Mouse (Mus musculus): Measurements from ENCODE around the gene Gm20509. TPM values are rescaled to one million over a fixed set of nuclear protein-coding genes. Genes with fewer than 3 reads are reported as not detected.
"Not testable (repeated sequence)": the region's sequence is repeated elsewhere in the genome, so short reads cannot be mapped to it uniquely, and the experiment has no call there.

Gm20509 gene
- polyA plus RNA-seq, 1 experiment from 2014 or later: not detected

- H3K9me3 ChIP-seq (ENCODE audit: low read length); H3K4me3 ChIP-seq (ENCODE audit: low read length); H3K27ac ChIP-seq (ENCODE audit: low read length); ATAC-seq (ENCODE audit: low FRiP score, low TSS enrichment); H3K4me2 ChIP-seq (replicated peaks; ENCODE audit: low read depth, low read length); H3K9ac ChIP-seq (replicated peaks; ENCODE audit: low read length); H3K27me3 ChIP-seq (ENCODE audit: insufficient read depth, low read length): not testable (repeated sequence)
- 93% methylated on average over 4 of the region's 6 CpGs for WGBS
- Histone ChIP-seq H3K36me3 (ENCODE audit: insufficient read depth, low read length) (peaks cover 45% of the 10 kb centered on the region), H3K4me1 (ENCODE audit: insufficient read depth, low read length) (peaks cover 13% of the 10 kb centered on the region)
Measured at GRCm38 (mm10) chr9:73116704-73117103, 14.4 kb downstream of the Gm20509 start.

GRCm38 (mm10) chr9:73118012-73118411 is 15.7 kb downstream of the Gm20509 start:
- H3K4me3 ChIP-seq (ENCODE audit: low read length): no peak overlapping the region
- no peak overlapping the region for H3K4me2 ChIP-seq (replicated peaks; ENCODE audit: low read depth, low read length)
- peaks cover 10% of the 10 kb centered on the region for H3K4me1 ChIP-seq (ENCODE audit: insufficient read depth, low read length)
- no peak for ATAC-seq (ENCODE audit: low FRiP score, low TSS enrichment)
- 85% methylated on average over 4 of the region's 4 CpGs for whole genome bisulfite sequencing
- no peak overlapping the region for H3K27ac ChIP-seq (ENCODE audit: low read length)
- H3K9me3 ChIP-seq (ENCODE audit: low read length): no peaks in the 10 kb centered on the region
- H3K36me3 ChIP-seq (ENCODE audit: insufficient read depth, low read length): peaks cover 51% of the 10 kb centered on the region
- H3K27me3 ChIP-seq (ENCODE audit: insufficient read depth, low read length): no peaks in the 10 kb centered on the region
- H3K9ac ChIP-seq (replicated peaks; ENCODE audit: low read length): no peak overlapping the region

GRCm38 (mm10) chr9:73121735-73122134 is 19.5 kb downstream of the Gm20509 start:
- H3K27ac ChIP-seq (ENCODE audit: low read length): no peak overlapping the region
- no peak for ATAC-seq (ENCODE audit: low FRiP score, low TSS enrichment)
- no peak overlapping the region for H3K4me2 ChIP-seq (replicated peaks; ENCODE audit: low read depth, low read length)
- H3K4me1 ChIP-seq (ENCODE audit: insufficient read depth, low read length): no peaks in the 10 kb centered on the region
- H3K9ac ChIP-seq (replicated peaks; ENCODE audit: low read length): no peak overlapping the region
- H3K9me3 ChIP-seq (ENCODE audit: low read length): no peaks in the 10 kb centered on the region
- peaks cover 68% of the 10 kb centered on the region for H3K36me3 ChIP-seq (ENCODE audit: insufficient read depth, low read length)
- WGBS: 74% methylated on average over 8 of the region's 8 CpGs
- no peak overlapping the region for H3K4me3 ChIP-seq (ENCODE audit: low read length)
- H3K27me3 ChIP-seq (ENCODE audit: insufficient read depth, low read length): no peaks in the 10 kb centered on the region

DNA sequence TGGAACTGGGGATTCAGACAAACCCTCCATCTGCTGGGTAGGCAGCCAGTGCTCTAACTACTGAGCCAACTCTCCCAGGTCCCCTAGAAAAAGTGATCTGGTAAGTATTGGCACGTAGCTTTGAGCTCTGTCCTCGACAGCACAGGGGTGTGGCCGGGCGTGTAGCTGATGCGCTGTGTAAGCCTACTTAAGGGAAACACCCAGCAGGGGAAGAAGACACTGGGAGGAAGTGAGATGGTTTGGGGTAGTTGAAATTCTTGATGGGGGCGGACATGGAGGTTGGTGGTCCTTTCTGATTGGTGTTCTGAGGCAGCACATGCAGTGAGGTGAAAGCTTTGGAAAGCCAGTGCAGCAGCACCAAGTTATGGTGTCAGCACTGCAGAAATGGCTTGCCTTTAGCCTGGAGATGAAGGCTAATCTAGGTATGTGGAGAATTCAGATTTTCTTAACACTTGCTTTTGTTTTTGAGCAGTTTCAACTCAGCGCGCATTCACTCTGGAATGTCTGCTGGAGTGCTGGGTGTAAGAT is 22.8 kb downstream of the Gm20509 start:
- no peak for ATAC-seq (ENCODE audit: low FRiP score, low TSS enrichment)
- WGBS: 92% methylated on average over 8 of the region's 8 CpGs
- H3K36me3 ChIP-seq (ENCODE audit: insufficient read depth, low read length): peaks cover 66% of the 10 kb centered on the region

GRCm38 (mm10) chr9:73127457-73127856 is 25.2 kb downstream of the Gm20509 start:
- Histone ChIP-seq H3K27me3 (ENCODE audit: insufficient read depth, low read length) (no peaks in the 10 kb centered on the region), H3K9ac (replicated peaks; ENCODE audit: low read length) (no peak overlapping the region), H3K9me3 (ENCODE audit: low read length) (no peaks in the 10 kb centered on the region), H3K36me3 (ENCODE audit: insufficient read depth, low read length) (peaks cover 45% of the 10 kb centered on the region), H3K4me1 (ENCODE audit: insufficient read depth, low read length) (no peaks in the 10 kb centered on the region), H3K27ac (ENCODE audit: low read length) (no peak overlapping the region), H3K4me3 (ENCODE audit: low read length) (no peak overlapping the region), H3K4me2 (replicated peaks; ENCODE audit: low read depth, low read length) (no peak overlapping the region)
- no peak for ATAC-seq (ENCODE audit: low FRiP score, low TSS enrichment)
- 81% methylated on average over 2 of the region's 2 CpGs for WGBS

More for the DNA sequence above, 22.8 kb downstream of the Gm20509 start:
- Histone ChIP-seq H3K27me3 (ENCODE audit: insufficient read depth, low read length) (no peaks in the 10 kb centered on the region), H3K9ac (replicated peaks; ENCODE audit: low read length) (no peak overlapping the region), H3K9me3 (ENCODE audit: low read length) (no peaks in the 10 kb centered on the region), H3K4me3 (ENCODE audit: low read length) (no peak overlapping the region), H3K27ac (ENCODE audit: low read length) (no peak overlapping the region), H3K4me2 (replicated peaks; ENCODE audit: low read depth, low read length) (no peak overlapping the region), H3K4me1 (ENCODE audit: insufficient read depth, low read length) (no peaks in the 10 kb centered on the region)

GRCm38 (mm10) chr9:73129875-73130274 is 27.6 kb downstream of the Gm20509 start:
- H3K9ac ChIP-seq (replicated peaks; ENCODE audit: low read length): no peak overlapping the region
- peaks cover 34% of the 10 kb centered on the region for H3K36me3 ChIP-seq (ENCODE audit: insufficient read depth, low read length)
- no peak overlapping the region for H3K27ac ChIP-seq (ENCODE audit: low read length)
- WGBS: 63% methylated on average over 8 of the region's 8 CpGs
- no peaks in the 10 kb centered on the region for H3K9me3 ChIP-seq (ENCODE audit: low read length)
- no peak overlapping the region for H3K4me2 ChIP-seq (replicated peaks; ENCODE audit: low read depth, low read length)
- H3K4me1 ChIP-seq (ENCODE audit: insufficient read depth, low read length): no peaks in the 10 kb centered on the region
- ATAC-seq (ENCODE audit: low FRiP score, low TSS enrichment): peak; percentile 49; the same call in 1 of the 2 replicates
- no peaks in the 10 kb centered on the region for H3K27me3 ChIP-seq (ENCODE audit: insufficient read depth, low read length)
- no peak overlapping the region for H3K4me3 ChIP-seq (ENCODE audit: low read length)

DNA sequence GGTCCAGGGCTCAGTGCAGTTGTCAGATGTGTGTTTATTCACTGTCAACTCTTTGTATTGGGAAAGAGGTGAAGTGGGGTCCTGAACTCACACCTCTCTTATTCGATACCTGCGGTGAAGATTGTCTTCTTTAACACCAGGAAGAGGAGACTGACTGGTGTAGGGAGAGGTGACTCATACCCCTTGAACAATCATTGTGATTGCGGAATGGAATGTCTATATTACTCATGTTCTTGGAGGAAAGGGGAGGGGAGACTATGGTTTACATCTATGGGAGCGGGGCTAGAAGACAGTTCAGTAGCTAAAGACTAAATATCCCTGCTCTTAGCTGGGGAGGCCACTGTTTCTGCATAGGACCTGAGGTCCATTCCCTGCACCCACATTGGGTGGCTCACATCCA is 28.3 kb downstream of the Gm20509 start:
- no peak overlapping the region for H3K4me3 ChIP-seq (ENCODE audit: low read length)
- no peaks in the 10 kb centered on the region for H3K27me3 ChIP-seq (ENCODE audit: insufficient read depth, low read length)
- no peak overlapping the region for H3K27ac ChIP-seq (ENCODE audit: low read length)
- H3K4me2 ChIP-seq (replicated peaks; ENCODE audit: low read depth, low read length): no peak overlapping the region
- WGBS: 85% methylated on average over 4 of the region's 4 CpGs
- H3K9me3 ChIP-seq (ENCODE audit: low read length): no peaks in the 10 kb centered on the region
- peaks cover 27% of the 10 kb centered on the region for H3K36me3 ChIP-seq (ENCODE audit: insufficient read depth, low read length)
- H3K9ac ChIP-seq (replicated peaks; ENCODE audit: low read length): no peak overlapping the region
- no peak for ATAC-seq (ENCODE audit: low FRiP score, low TSS enrichment)
- no peaks in the 10 kb centered on the region for H3K4me1 ChIP-seq (ENCODE audit: insufficient read depth, low read length)

DNA sequence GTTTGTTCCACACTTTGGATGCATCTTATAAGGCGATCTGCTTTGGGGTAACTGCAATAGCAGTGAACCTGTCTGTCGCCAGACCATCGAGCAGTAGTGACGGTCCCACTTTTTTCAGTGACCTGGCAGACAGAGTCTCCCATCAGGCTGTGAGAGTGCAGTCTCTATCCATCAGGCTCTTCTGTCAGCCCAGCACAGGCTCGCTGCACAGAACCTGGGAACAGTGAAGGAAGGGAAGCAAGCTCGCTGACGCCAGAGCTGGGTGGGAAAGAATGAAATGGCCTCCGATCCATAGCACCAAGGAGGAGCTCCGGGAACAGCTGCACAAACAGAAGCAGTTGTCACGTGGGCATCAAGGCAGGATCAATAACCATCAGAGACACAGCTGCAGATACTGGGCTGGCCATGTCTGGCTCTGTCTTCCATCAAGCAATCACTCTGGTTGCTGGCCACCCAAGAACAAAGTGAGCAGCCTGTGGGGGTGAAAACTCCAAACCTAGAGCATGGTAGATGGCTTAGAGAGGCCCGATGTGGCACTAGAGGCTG is 35.1 kb downstream of the Gm20509 start:
- no peaks in the 10 kb centered on the region for H3K4me1 ChIP-seq (ENCODE audit: insufficient read depth, low read length)
- H3K27me3 ChIP-seq (ENCODE audit: insufficient read depth, low read length): no peaks in the 10 kb centered on the region
- H3K36me3 ChIP-seq (ENCODE audit: insufficient read depth, low read length): no peaks in the 10 kb centered on the region
- H3K4me2 ChIP-seq (replicated peaks; ENCODE audit: low read depth, low read length): no peak overlapping the region
- WGBS: 45% methylated on average over 11 of the region's 11 CpGs
- H3K27ac ChIP-seq (ENCODE audit: low read length): no peak overlapping the region
- H3K9me3 ChIP-seq (ENCODE audit: low read length): 0 out of 2 replicates have a peak, but pooled peaks cover 2% of the 10 kb centered on the region
- H3K9ac ChIP-seq (replicated peaks; ENCODE audit: low read length): no peak overlapping the region
- ATAC-seq (ENCODE audit: low FRiP score, low TSS enrichment): no peak
- no peak overlapping the region for H3K4me3 ChIP-seq (ENCODE audit: low read length)

DNA sequence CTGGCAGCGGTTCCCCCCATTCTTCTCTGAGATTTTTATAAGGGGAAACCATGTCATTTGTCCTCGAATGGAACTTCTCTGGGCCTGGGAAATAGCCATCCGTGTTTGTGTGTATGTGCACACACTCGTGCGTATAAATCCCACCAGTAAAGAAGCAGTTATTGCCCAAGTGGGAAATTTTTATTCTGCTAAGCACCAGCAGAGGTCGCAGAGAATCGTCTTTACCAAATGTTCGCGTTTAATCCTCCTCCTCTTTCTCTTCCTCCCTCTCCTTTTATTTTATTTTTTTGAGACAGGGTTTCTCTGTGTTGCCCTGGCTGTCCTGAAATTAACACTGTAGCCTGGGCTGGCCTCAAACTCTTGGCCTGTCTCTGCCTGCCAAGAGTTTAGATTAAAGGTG is 52.1 kb downstream of the Gm20509 start:
- no peak overlapping the region for H3K4me3 ChIP-seq (ENCODE audit: low read length)
- H3K36me3 ChIP-seq (ENCODE audit: insufficient read depth, low read length): no peaks in the 10 kb centered on the region
- H3K9ac ChIP-seq (replicated peaks; ENCODE audit: low read length): no peak overlapping the region
- no peak for ATAC-seq (ENCODE audit: low FRiP score, low TSS enrichment)
- H3K4me2 ChIP-seq (replicated peaks; ENCODE audit: low read depth, low read length): no peak overlapping the region
- WGBS: 47% methylated on average over 9 of the region's 9 CpGs
- H3K9me3 ChIP-seq (ENCODE audit: low read length): no peaks in the 10 kb centered on the region
- no peak overlapping the region for H3K27ac ChIP-seq (ENCODE audit: low read length)
- no peaks in the 10 kb centered on the region for H3K4me1 ChIP-seq (ENCODE audit: insufficient read depth, low read length)
- no peaks in the 10 kb centered on the region for H3K27me3 ChIP-seq (ENCODE audit: insufficient read depth, low read length)

DNA sequence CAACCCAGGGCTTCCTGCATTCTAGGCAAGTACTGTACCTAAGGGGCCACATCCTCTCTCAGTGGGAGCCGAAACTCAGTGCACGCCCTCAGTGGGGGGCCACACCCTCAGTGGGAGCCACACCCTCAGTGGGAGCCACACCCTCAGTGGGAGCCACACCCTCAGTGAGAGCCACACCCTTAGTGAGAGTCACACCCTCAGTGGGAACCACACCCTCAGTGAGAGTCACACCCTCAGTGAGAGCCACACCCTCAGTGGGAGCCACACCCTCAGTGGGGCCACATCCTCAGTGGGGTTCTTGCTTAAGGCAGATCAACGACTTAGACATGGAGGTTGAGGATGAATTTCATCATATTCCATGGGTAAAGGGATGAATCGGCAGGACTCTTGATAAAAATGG is 55.7 kb downstream of the Gm20509 start:
- no peaks in the 10 kb centered on the region for H3K27me3 ChIP-seq (ENCODE audit: insufficient read depth, low read length)
- no peak for ATAC-seq (ENCODE audit: low FRiP score, low TSS enrichment)

More for the DNA sequence above, 55.7 kb downstream of the Gm20509 start:
- 83% methylated on average over 4 of the region's 4 CpGs for WGBS
- Histone ChIP-seq H3K4me1 (ENCODE audit: insufficient read depth, low read length) (no peaks in the 10 kb centered on the region), H3K9ac (replicated peaks; ENCODE audit: low read length) (no peak overlapping the region), H3K9me3 (ENCODE audit: low read length) (no peaks in the 10 kb centered on the region), H3K4me3 (ENCODE audit: low read length) (no peak overlapping the region), H3K27ac (ENCODE audit: low read length) (no peak overlapping the region), H3K4me2 (replicated peaks; ENCODE audit: low read depth, low read length) (no peak overlapping the region), H3K36me3 (ENCODE audit: insufficient read depth, low read length) (no peaks in the 10 kb centered on the region)
